Mouse (Mus musculus): Measurements from ENCODE around the gene Cacnb2. TPM values are rescaled to one million over a fixed set of nuclear protein-coding genes. Genes with fewer than 3 reads are reported as not detected.

Gene Cacnb2
- total and polyA plus RNA-seq, 3 experiments, result 32.7 to 77.9 (median 72.2) TPM

DNA sequence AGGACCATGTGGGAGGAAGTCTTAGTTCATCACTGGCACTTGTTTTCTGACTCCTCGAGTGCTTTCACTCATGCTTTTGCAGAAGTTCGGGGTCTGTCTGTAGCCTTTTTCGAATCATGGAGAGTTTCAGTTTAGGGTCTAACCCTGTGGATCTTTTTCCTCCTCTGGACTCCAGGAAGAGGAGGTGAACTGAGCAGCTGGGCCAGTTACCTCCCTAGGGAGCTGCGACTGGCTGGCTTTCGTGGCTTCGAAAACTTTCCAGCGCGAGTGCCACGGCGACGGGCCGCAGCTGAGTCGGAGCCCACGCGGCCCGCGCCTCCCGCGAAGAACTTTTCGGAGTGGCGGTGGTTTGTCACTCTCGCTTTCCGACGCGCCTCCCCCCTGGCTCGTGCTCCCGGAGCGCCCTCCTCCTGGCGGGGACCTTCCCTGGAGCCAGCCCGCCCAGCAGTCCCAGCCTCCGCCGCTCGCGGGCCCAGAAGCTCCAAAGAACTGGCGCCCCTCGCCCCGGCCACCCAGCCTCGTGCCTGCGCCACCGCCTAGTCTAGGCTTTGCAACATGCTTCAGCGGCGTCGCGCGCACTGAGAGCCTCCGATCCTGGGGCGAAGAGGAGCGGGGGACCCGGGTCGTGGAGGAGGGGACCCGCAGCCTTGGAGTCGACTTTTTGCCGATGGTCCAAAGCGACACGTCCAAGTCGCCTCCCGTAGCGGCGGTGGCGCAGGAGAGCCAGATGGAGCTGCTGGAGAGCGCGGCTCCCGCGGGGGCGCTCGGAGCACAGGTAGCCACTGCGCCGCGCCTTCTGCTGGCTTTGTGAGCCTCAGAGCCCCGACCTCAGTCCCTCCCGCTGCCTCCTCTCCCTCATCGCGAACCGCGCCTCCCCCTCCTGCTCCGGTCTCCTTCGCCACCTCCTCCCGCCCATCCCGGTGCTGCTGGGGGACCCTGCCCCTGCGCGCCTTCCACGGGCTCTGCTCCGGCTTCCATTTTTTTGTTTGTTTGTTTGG is 1.2 kb downstream of the Cacnb2 start:
- under 1% methylated on average over 82 of the region's 83 CpGs for WGBS
- intact Hi-C loops (cut with DNase I), result loop anchor here (1.0 to 10.0 kb wide), 3 partner anchors 73 to 221 kb away; no protein-coding TSS in a partner anchor

DNA sequence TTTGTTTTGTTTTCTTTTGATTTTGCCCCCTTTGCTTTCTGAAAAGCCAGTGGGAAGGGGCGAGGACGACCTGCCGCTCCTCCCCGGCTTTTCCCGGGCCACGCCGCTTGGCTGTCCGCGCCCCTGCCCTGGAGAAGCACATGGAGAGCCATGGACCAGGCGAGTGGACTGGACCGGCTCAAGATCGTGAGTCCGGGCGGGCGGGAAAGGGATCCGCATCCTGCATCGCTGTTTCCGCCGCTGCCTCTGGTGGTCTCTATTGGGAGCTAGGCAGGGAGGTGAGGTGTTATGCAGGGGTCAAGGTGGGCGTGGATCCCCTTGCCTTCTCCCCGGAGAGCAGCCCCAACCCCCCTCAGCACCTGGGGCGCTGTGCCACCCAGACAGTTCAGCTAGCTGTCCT is 1.9 kb downstream of the Cacnb2 start:
- TF ChIP-seq CTCF (IDR thresholded peaks at IDR 0.05), result no peak
- TF ChIP-seq POLR2A (IDR thresholded peaks at IDR 0.05; ENCODE audit: insufficient read depth, low read depth, low read length), result no peak
- TF ChIP-seq EP300 (IDR thresholded peaks at IDR 0.05; ENCODE audit: insufficient read depth, low read depth, low read length), result no peak
- H3K79me2 ChIP-seq (replicated peaks; ENCODE audit: control insufficient read depth, insufficient read depth, low read length), result no peaks in the 10 kb centered on the region
- no peaks in the 10 kb centered on the region; the same call in none of the 2 replicates for H3K4me1 ChIP-seq (ENCODE audit: control insufficient read depth, insufficient read depth, low read length)
- H3K9ac ChIP-seq (ENCODE audit: low read depth, low read length), result peak overlapping the region; percentile 48
- under 1% methylated on average over 22 of the region's 22 CpGs for WGBS
- intact Hi-C loops (cut with DNase I), result loop anchor here (1.0 to 10.0 kb wide), 4 partner anchors 58 to 220 kb away; no protein-coding TSS in a partner anchor
- H3K27ac ChIP-seq, result peak overlapping the region; percentile 69
- peak overlapping the region; percentile 62 for H3K4me3 ChIP-seq
- no peaks in the 10 kb centered on the region for H3K27me3 ChIP-seq (ENCODE audit: control insufficient read depth, insufficient read depth, low read length)
- no peaks in the 10 kb centered on the region for H3K36me3 ChIP-seq (ENCODE audit: control insufficient read depth, insufficient read depth, low read length)
- DNase-seq, result peak; percentile 32 to 46

More for the DNA sequence above, 1.2 kb downstream of the Cacnb2 start:
- peak; percentile 67 to 73 for DNase-seq
- H3K27me3 ChIP-seq (ENCODE audit: control insufficient read depth, insufficient read depth, low read length), result no peaks in the 10 kb centered on the region
- H3K9ac ChIP-seq (ENCODE audit: low read depth, low read length), result peak overlapping the region; percentile 48
- H3K79me2 ChIP-seq (replicated peaks; ENCODE audit: control insufficient read depth, insufficient read depth, low read length), result no peaks in the 10 kb centered on the region
- H3K4me3 ChIP-seq, result peak overlapping the region; percentile 62
- no peaks in the 10 kb centered on the region; the same call in none of the 2 replicates for H3K4me1 ChIP-seq (ENCODE audit: control insufficient read depth, insufficient read depth, low read length)
- no peaks in the 10 kb centered on the region for H3K36me3 ChIP-seq (ENCODE audit: control insufficient read depth, insufficient read depth, low read length)
- peak overlapping the region; percentile 69 for H3K27ac ChIP-seq
- TF ChIP-seq EP300 (IDR thresholded peaks at IDR 0.05; ENCODE audit: insufficient read depth, low read depth, low read length) (no peak), CTCF (IDR thresholded peaks at IDR 0.05) (peak; percentile 32), POLR2A (IDR thresholded peaks at IDR 0.05; ENCODE audit: insufficient read depth, low read depth, low read length) (0 out of 2 replicates have a peak, but pooled peaks have one; percentile 11)

DNA sequence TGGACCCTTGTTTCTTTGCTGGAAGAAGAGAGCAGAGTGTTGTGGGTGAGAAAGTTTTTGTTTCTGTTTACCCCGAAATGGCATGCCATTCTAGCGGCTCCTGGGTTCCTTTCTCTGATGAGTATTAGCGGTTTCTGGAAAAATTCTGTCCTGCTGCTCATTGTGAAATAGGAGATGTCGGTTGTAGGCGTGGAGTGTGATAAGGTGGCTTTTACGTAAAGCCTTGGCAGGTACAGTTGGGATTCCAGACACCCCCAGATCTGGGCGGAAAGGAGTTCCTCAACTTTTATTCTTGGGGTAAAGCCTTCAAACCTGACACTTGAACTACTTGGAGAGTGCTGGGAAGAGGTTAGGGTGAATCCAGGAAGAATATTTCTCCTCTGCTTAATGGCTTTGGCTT is 2.3 kb downstream of the Cacnb2 start:
- no peaks in the 10 kb centered on the region for H3K36me3 ChIP-seq (ENCODE audit: control insufficient read depth, insufficient read depth, low read length)
- no peaks in the 10 kb centered on the region for H3K79me2 ChIP-seq (replicated peaks; ENCODE audit: control insufficient read depth, insufficient read depth, low read length)
- H3K9ac ChIP-seq (ENCODE audit: low read depth, low read length), result peak overlapping the region; percentile 48
- DNase-seq, result peak in 1 of 2 experiments; percentile 8
- intact Hi-C loops (cut with DNase I), result loop anchor here (5.0 to 10.0 kb wide), 3 partner anchors 57 to 220 kb away; no protein-coding TSS in a partner anchor
- whole genome bisulfite sequencing, result 13% methylated on average over 7 of the region's 7 CpGs
- no peaks in the 10 kb centered on the region; the same call in none of the 2 replicates for H3K4me1 ChIP-seq (ENCODE audit: control insufficient read depth, insufficient read depth, low read length)
- H3K27ac ChIP-seq, result peak overlapping the region; percentile 69
- no peak for TF ChIP-seq EP300 (IDR thresholded peaks at IDR 0.05; ENCODE audit: insufficient read depth, low read depth, low read length)
- TF ChIP-seq POLR2A (IDR thresholded peaks at IDR 0.05; ENCODE audit: insufficient read depth, low read depth, low read length), result no peak
- TF ChIP-seq CTCF (IDR thresholded peaks at IDR 0.05), result no peak
- H3K4me3 ChIP-seq, result peak overlapping the region; percentile 62
- no peaks in the 10 kb centered on the region for H3K27me3 ChIP-seq (ENCODE audit: control insufficient read depth, insufficient read depth, low read length)

DNA sequence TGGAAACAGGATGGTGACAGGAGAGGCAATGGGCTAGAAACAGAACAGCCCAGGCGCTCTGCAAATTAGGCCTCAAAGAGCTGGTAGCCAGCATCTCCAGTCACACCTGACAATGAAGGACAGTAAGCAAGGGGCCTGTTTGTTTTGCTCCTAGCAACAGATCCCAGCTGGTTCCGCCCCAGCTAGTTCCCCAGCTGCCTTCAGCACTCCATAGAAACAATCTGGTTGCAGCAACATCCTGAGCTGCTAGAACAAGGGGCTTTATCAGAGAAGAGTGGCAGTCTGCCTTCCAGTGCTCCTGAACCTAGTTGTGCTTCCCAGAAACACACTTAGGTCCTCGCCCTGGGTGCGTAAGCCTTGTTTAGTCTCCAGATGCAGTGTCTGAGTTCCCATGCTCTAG is 5.7 kb downstream of the Cacnb2 start:
- peak; percentile 25 to 71 for DNase-seq
- H3K79me2 ChIP-seq (replicated peaks; ENCODE audit: control insufficient read depth, insufficient read depth, low read length), result no peaks in the 10 kb centered on the region
- 27% methylated on average over 4 of the region's 4 CpGs for whole genome bisulfite sequencing
- H3K27ac ChIP-seq, result peak overlapping the region; percentile 20; the same call in 1 of the 2 replicates
- intact Hi-C loops (cut with DNase I), result loop anchor here (1.0 to 10.0 kb wide), 4 partner anchors 34 to 216 kb away; no protein-coding TSS in a partner anchor
- no peaks in the 10 kb centered on the region for H3K27me3 ChIP-seq (ENCODE audit: control insufficient read depth, insufficient read depth, low read length)
- TF ChIP-seq EP300 (IDR thresholded peaks at IDR 0.05; ENCODE audit: insufficient read depth, low read depth, low read length) (0 out of 2 replicates have a peak, but pooled peaks have one; percentile 24), POLR2A (IDR thresholded peaks at IDR 0.05; ENCODE audit: insufficient read depth, low read depth, low read length) (no peak), CTCF (IDR thresholded peaks at IDR 0.05) (no peak)
- H3K4me3 ChIP-seq, result no peak overlapping the region
- no peaks in the 10 kb centered on the region; the same call in none of the 2 replicates for H3K4me1 ChIP-seq (ENCODE audit: control insufficient read depth, insufficient read depth, low read length)
- H3K9ac ChIP-seq (ENCODE audit: low read depth, low read length), result no peak overlapping the region
- no peaks in the 10 kb centered on the region for H3K36me3 ChIP-seq (ENCODE audit: control insufficient read depth, insufficient read depth, low read length)

DNA sequence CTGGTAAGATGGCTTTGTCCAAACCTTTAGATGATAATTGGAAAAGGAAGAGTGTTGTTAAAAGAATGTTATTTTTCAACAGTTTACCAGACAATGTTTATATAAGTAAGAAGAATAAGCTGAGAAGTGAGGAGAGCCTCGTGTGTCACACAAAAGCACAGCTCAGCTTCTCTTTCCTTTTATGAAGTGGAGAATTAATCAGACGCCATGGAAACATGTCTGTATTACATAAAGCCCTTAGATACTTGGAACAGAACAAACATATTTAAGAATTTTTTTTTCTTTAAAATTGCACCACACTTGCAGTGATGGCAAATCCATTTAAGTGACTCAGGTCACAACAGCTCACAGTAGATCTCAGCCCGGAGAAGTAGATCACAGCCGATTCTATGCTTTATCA is 9.8 kb downstream of the Cacnb2 start:
- Histone ChIP-seq H3K4me1 (ENCODE audit: control insufficient read depth, insufficient read depth, low read length) (no peaks in the 10 kb centered on the region; the same call in 1 of the 2 replicates), H3K27ac (no peak overlapping the region), H3K36me3 (ENCODE audit: control insufficient read depth, insufficient read depth, low read length) (no peaks in the 10 kb centered on the region), H3K4me3 (no peak overlapping the region), H3K9ac (ENCODE audit: low read depth, low read length) (no peak overlapping the region), H3K79me2 (replicated peaks; ENCODE audit: control insufficient read depth, insufficient read depth, low read length) (no peaks in the 10 kb centered on the region), H3K27me3 (ENCODE audit: control insufficient read depth, insufficient read depth, low read length) (no peaks in the 10 kb centered on the region)
- 66% methylated on average over 4 of the region's 4 CpGs for WGBS
- intact Hi-C loops (cut with DNase I), result no loop called here
- DNase-seq, result no peak
- TF ChIP-seq EP300 (IDR thresholded peaks at IDR 0.05; ENCODE audit: insufficient read depth, low read depth, low read length) (no peak), CTCF (IDR thresholded peaks at IDR 0.05) (no peak), POLR2A (IDR thresholded peaks at IDR 0.05; ENCODE audit: insufficient read depth, low read depth, low read length) (no peak)
